Mouse (Mus musculus): ENCODE results near the gene Swt1. TPM values are rescaled to one million over a fixed set of nuclear protein-coding genes. Genes with fewer than 3 reads are reported as not detected.

The Swt1 gene
- polyA plus RNA-seq, 1 experiment from 2014 or later, result 23.6 TPM

GRCm38 (mm10) chr1:151341321-151342044 is 86.8 kb downstream of the Swt1 start:
- Histone ChIP-seq H3K27ac (ENCODE audit: low read depth, low read length) (no peak overlapping the region), H3K4me3 (ENCODE audit: low read depth, low read length) (no peak overlapping the region), H3K4me1 (ENCODE audit: control insufficient read depth, insufficient read depth, low read length) (peaks cover 12% of the 10 kb centered on the region), H3K9me3 (ENCODE audit: control insufficient read depth, low read length) (no peaks in the 10 kb centered on the region), H3K9ac (ENCODE audit: low read length) (no peak overlapping the region), H3K36me3 (ENCODE audit: control insufficient read depth, insufficient read depth, low read length) (no peaks in the 10 kb centered on the region), H3K4me2 (no peak overlapping the region), H3K27me3 (ENCODE audit: control insufficient read depth, insufficient read depth, low read length) (no peaks in the 10 kb centered on the region)
- no peak for DNase-seq (ENCODE audit: low spot score, missing footprints)
- no peak for ATAC-seq (ENCODE audit: low FRiP score)
- WGBS, result 79% methylated on average over 8 of the region's 8 CpGs

DNA sequence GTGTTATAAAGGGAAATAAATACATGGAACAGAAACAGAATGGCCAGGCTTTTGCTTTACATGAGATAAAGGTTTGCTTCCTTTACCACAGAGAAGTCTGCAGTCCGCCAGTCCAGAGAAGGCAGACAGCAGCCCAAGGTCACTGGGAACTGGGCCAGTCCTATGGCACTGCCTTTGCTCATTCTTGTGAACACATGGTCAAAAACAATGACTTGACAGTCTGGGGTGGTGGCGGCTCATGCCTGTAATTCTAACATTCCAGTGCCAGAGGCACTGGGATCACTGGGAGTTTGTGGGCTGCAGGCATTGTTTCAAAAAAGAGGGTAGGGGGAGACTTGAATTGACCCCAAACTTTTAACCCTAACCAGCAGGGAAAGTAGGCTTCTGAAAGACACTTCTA is 89.3 kb downstream of the Swt1 start:
- Histone ChIP-seq H3K36me3 (ENCODE audit: control insufficient read depth, insufficient read depth, low read length) (no peaks in the 10 kb centered on the region), H3K4me2 (no peak overlapping the region), H3K27ac (ENCODE audit: low read depth, low read length) (no peak overlapping the region), H3K4me3 (ENCODE audit: low read depth, low read length) (no peak overlapping the region), H3K4me1 (ENCODE audit: control insufficient read depth, insufficient read depth, low read length) (peaks cover 8% of the 10 kb centered on the region; the same call in 1 of the 2 replicates), H3K9ac (ENCODE audit: low read length) (no peak overlapping the region), H3K27me3 (ENCODE audit: control insufficient read depth, insufficient read depth, low read length) (no peaks in the 10 kb centered on the region), H3K9me3 (ENCODE audit: control insufficient read depth, low read length) (no peaks in the 10 kb centered on the region)
- DNase-seq (ENCODE audit: low spot score, missing footprints), result peak; percentile 54
- ATAC-seq (ENCODE audit: low FRiP score), result no peak
- WGBS, result 53% methylated on average over 2 of the region's 2 CpGs

DNA sequence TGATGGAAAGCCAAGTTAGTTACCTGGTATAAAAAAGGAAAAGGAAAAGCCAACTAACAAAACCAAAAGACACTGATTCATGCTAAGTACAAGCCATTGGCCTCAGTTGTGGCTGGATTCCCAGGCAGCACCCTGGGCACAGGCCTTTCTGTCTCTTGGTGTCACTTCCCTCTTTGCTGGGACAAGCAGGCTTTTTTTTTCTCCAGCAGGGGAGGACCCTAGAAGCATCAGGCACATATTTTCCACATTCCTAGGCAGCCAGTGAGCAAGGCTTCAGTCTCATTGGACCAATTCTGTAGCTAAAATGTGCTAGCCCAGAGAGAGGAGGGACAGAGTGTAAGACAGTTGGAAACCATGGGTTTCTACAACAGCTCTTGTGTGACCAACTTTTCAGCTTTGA is 90.0 kb downstream of the Swt1 start:
- no peak overlapping the region for H3K4me2 ChIP-seq
- H3K27me3 ChIP-seq (ENCODE audit: control insufficient read depth, insufficient read depth, low read length), result no peaks in the 10 kb centered on the region
- H3K36me3 ChIP-seq (ENCODE audit: control insufficient read depth, insufficient read depth, low read length), result no peaks in the 10 kb centered on the region
- ATAC-seq (ENCODE audit: low FRiP score) (no peak), DNase-seq (ENCODE audit: low spot score, missing footprints) (no peak)
- peaks cover 6% of the 10 kb centered on the region; the same call in 1 of the 2 replicates for H3K4me1 ChIP-seq (ENCODE audit: control insufficient read depth, insufficient read depth, low read length)
- no peak overlapping the region for H3K4me3 ChIP-seq (ENCODE audit: low read depth, low read length)
- H3K9me3 ChIP-seq (ENCODE audit: control insufficient read depth, low read length), result no peaks in the 10 kb centered on the region
- H3K27ac ChIP-seq (ENCODE audit: low read depth, low read length), result no peak overlapping the region
- no peak overlapping the region for H3K9ac ChIP-seq (ENCODE audit: low read length)

GRCm38 (mm10) chr1:151332819-151333218 is 95.4 kb downstream of the Swt1 start:
- WGBS, result 94% methylated on average over 3 of the region's 3 CpGs
- Histone ChIP-seq H3K4me3 (ENCODE audit: low read depth, low read length) (no peak overlapping the region), H3K4me2 (no peak overlapping the region), H3K36me3 (ENCODE audit: control insufficient read depth, insufficient read depth, low read length) (no peaks in the 10 kb centered on the region), H3K27me3 (ENCODE audit: control insufficient read depth, insufficient read depth, low read length) (no peaks in the 10 kb centered on the region), H3K27ac (ENCODE audit: low read depth, low read length) (no peak overlapping the region), H3K9ac (ENCODE audit: low read length) (no peak overlapping the region), H3K4me1 (ENCODE audit: control insufficient read depth, insufficient read depth, low read length) (no peaks in the 10 kb centered on the region), H3K9me3 (ENCODE audit: control insufficient read depth, low read length) (no peaks in the 10 kb centered on the region)
- ATAC-seq (ENCODE audit: low FRiP score) (no peak), DNase-seq (ENCODE audit: low spot score, missing footprints) (no peak)

DNA sequence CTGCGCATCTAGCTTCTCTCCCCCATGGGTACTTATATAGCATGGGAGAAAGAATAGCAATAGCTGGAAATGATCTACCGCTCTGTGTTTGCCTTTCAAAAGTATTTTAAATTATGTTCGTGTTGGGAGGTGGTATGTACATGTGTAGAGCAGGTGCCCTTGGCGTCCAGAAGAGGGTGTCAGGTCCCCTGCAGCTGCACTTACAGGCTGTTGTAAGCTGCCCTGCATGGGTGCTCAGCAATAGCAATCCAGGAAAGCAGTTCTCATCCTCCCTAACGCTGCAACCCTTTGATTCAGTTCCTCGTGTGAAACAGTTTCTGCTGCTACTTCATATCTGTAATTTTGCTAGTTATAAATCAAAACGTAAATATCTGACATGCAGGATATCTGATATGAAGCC is 98.7 kb downstream of the Swt1 start:
- H3K27me3 ChIP-seq (ENCODE audit: control insufficient read depth, insufficient read depth, low read length), result no peaks in the 10 kb centered on the region
- ATAC-seq (ENCODE audit: low FRiP score) (no peak), DNase-seq (ENCODE audit: low spot score, missing footprints) (no peak)
- no peak overlapping the region for H3K4me2 ChIP-seq
- no peak overlapping the region for H3K9ac ChIP-seq (ENCODE audit: low read length)
- H3K36me3 ChIP-seq (ENCODE audit: control insufficient read depth, insufficient read depth, low read length), result no peaks in the 10 kb centered on the region
- H3K9me3 ChIP-seq (ENCODE audit: control insufficient read depth, low read length), result no peaks in the 10 kb centered on the region
- H3K4me3 ChIP-seq (ENCODE audit: low read depth, low read length), result no peak overlapping the region
- H3K27ac ChIP-seq (ENCODE audit: low read depth, low read length), result no peak overlapping the region
- H3K4me1 ChIP-seq (ENCODE audit: control insufficient read depth, insufficient read depth, low read length), result no peaks in the 10 kb centered on the region
- 83% methylated on average over 7 of the region's 7 CpGs for WGBS

DNA sequence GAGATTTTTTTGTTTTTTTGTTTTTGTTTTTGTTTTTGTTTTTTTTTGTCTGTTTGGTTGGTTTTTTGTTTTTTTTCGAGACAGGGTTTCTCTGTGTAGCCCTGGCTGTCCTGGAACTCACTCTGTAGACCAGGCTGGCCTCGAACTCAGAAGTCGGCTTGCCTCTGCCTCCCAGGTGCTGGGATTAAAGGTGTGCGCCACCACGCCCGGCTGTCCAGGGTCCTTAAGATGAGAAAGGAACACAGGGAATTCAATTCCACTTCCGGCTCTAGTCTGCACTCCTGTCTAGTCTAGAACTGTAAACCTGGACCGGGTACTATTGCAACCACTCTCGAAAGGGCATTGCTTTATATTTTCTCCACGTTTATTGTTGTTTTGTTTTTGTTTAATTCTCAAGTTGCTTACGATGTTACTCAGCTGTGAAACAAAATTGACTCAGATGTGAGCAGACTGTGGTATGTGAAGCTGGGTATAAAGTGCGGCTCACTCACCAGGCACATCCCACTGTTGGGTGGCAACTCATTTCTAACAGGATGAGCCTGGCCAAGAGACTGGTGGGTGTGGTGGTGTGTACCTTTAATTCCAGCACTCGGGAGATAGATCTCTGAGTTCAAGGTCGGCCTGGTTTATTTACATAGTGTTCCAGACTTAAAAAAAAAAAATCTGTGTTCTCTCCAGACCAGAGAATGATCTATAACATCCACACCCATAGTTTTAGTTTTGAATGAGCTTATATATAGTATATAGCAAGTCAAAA is 99.7 kb downstream of the Swt1 start:
- Histone ChIP-seq H3K36me3 (ENCODE audit: control insufficient read depth, insufficient read depth, low read length) (no peaks in the 10 kb centered on the region), H3K9ac (ENCODE audit: low read length) (no peak overlapping the region), H3K9me3 (ENCODE audit: control insufficient read depth, low read length) (no peaks in the 10 kb centered on the region), H3K4me1 (ENCODE audit: control insufficient read depth, insufficient read depth, low read length) (no peaks in the 10 kb centered on the region), H3K27me3 (ENCODE audit: control insufficient read depth, insufficient read depth, low read length) (no peaks in the 10 kb centered on the region), H3K4me2 (no peak overlapping the region), H3K4me3 (ENCODE audit: low read depth, low read length) (no peak overlapping the region), H3K27ac (ENCODE audit: low read depth, low read length) (no peak overlapping the region)
- no peak for DNase-seq (ENCODE audit: low spot score, missing footprints)
- WGBS, result 86% methylated on average over 14 of the region's 14 CpGs
- no peak for ATAC-seq (ENCODE audit: low FRiP score)

DNA sequence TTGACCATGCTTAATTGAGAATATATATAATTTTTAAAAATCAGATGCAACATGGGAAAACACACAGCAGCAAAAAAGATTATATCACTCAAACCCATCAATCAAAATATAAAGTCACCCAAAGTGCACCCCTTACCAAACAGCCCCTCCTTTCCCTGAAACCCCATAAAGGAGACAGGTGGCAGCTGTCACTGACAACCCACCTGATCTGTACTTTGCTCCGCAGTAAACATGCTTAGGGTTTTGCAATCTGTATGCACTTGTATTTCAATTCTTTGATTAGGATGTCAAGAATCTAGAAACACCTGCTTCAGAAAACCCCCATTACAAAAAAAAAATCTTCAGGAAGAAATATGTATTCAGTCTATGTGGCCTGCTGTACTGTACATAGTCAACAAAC is 102.9 kb downstream of the Swt1 start:
- Histone ChIP-seq H3K36me3 (ENCODE audit: control insufficient read depth, insufficient read depth, low read length) (no peaks in the 10 kb centered on the region), H3K4me3 (ENCODE audit: low read depth, low read length) (no peak overlapping the region), H3K4me2 (no peak overlapping the region), H3K9me3 (ENCODE audit: control insufficient read depth, low read length) (no peaks in the 10 kb centered on the region), H3K27ac (ENCODE audit: low read depth, low read length) (no peak overlapping the region), H3K27me3 (ENCODE audit: control insufficient read depth, insufficient read depth, low read length) (no peaks in the 10 kb centered on the region), H3K4me1 (ENCODE audit: control insufficient read depth, insufficient read depth, low read length) (no peaks in the 10 kb centered on the region), H3K9ac (ENCODE audit: low read length) (no peak overlapping the region)
- ATAC-seq (ENCODE audit: low FRiP score) (no peak), DNase-seq (ENCODE audit: low spot score, missing footprints) (no peak)
- 100% methylated on average over 1 of the region's 1 CpGs for WGBS

DNA sequence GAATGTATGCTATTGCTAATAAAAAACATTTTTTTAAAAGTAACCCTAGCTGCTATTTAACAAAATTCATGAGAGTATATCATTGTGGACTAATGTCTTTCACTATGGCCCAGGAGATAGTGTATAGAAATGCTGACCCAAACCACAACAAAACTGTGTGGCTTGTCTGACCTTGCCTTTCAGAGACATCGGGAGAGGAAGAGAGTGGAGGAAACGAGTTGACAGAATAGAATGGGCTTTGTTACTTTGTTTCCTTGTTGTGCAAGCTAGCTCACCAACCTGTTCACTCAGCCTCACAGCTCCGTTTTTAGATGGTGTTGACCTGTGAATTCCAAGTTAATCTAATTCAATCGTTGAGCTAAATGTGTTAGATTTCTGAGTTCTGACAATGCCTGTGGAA is 107.8 kb downstream of the Swt1 start:
- Histone ChIP-seq H3K4me3 (ENCODE audit: low read depth, low read length) (no peak overlapping the region), H3K9me3 (ENCODE audit: control insufficient read depth, low read length) (no peaks in the 10 kb centered on the region), H3K36me3 (ENCODE audit: control insufficient read depth, insufficient read depth, low read length) (no peaks in the 10 kb centered on the region), H3K27ac (ENCODE audit: low read depth, low read length) (no peak overlapping the region), H3K4me2 (no peak overlapping the region), H3K27me3 (ENCODE audit: control insufficient read depth, insufficient read depth, low read length) (no peaks in the 10 kb centered on the region), H3K4me1 (ENCODE audit: control insufficient read depth, insufficient read depth, low read length) (no peaks in the 10 kb centered on the region), H3K9ac (ENCODE audit: low read length) (no peak overlapping the region)
- no peak for ATAC-seq (ENCODE audit: low FRiP score)
- WGBS, result 73% methylated on average over 4 of the region's 4 CpGs
- DNase-seq (ENCODE audit: low spot score, missing footprints), result no peak

GRCm38 (mm10) chr1:151319267-151319666 is 109.0 kb downstream of the Swt1 start:
- H3K27ac ChIP-seq (ENCODE audit: low read depth, low read length), result no peak overlapping the region
- no peaks in the 10 kb centered on the region for H3K36me3 ChIP-seq (ENCODE audit: control insufficient read depth, insufficient read depth, low read length)
- no peak overlapping the region for H3K4me3 ChIP-seq (ENCODE audit: low read depth, low read length)
- H3K4me1 ChIP-seq (ENCODE audit: control insufficient read depth, insufficient read depth, low read length), result no peaks in the 10 kb centered on the region
- WGBS, result 88% methylated on average over 7 of the region's 7 CpGs
- DNase-seq (ENCODE audit: low spot score, missing footprints) (no peak), ATAC-seq (ENCODE audit: low FRiP score) (no peak)
- H3K27me3 ChIP-seq (ENCODE audit: control insufficient read depth, insufficient read depth, low read length), result no peaks in the 10 kb centered on the region
- H3K9me3 ChIP-seq (ENCODE audit: control insufficient read depth, low read length), result no peaks in the 10 kb centered on the region
- H3K9ac ChIP-seq (ENCODE audit: low read length), result no peak overlapping the region
- H3K4me2 ChIP-seq, result no peak overlapping the region

All from midbrain, embryonic 11.5 days (tissue).